Mouse (Mus musculus) heart, embryonic 11.5 days (tissue): ENCODE measurements at regions not wholly inside any gene's neighbourhood (a gene's known extent, or its start where the extent isn't known, plus 50 kb on each side); places are given as distances from the start of the nearest gene placed in this dataset.

Source experiments
- ATAC-seq: fragments of 200-750 bp; cut with Nextera tagmentation; replicated peaks from 2 replicates; pipeline ENCODE4 v1.8.0; 2017; ENCODE audit warnings: moderate library complexity; ENCODE audit not compliant: insufficient number of reproducible peaks, low FRiP score, low TSS enrichment
- H3K27ac ChIP-seq: fragments of 300-500 bp; sonication (generic); 2 replicates; pipeline ENCODE4 v1.5.1; 2014; ENCODE audit warnings: mild to moderate bottlenecking, low read depth, low read length
- H3K27me3 ChIP-seq: fragments of 300-500 bp; sonication (generic); 2 replicates; pipeline ENCODE4 v1.6.1; 2014; ENCODE audit warnings: mild to moderate bottlenecking, low read length, mixed read lengths; ENCODE audit not compliant: control insufficient read depth, insufficient read depth
- H3K36me3 ChIP-seq: fragments of 300-500 bp; sonication (generic); 2 replicates; pipeline ENCODE4 v1.6.1; 2014; ENCODE audit warnings: mild to moderate bottlenecking, low read length, moderate library complexity, mixed read lengths; ENCODE audit not compliant: control insufficient read depth, insufficient read depth
- H3K4me1 ChIP-seq: fragments of 300-500 bp; sonication (generic); 2 replicates; pipeline ENCODE4 v1.6.1; 2014; ENCODE audit warnings: low read length; ENCODE audit not compliant: control insufficient read depth, insufficient read depth
- H3K4me2 ChIP-seq: fragments of 300-500 bp; sonication (generic); 2 replicates; pipeline ENCODE4 v1.6.1; 2014; ENCODE audit warnings: mild to moderate bottlenecking, moderate library complexity
- H3K4me3 ChIP-seq: fragments of 300-500 bp; sonication (generic); 2 replicates; pipeline ENCODE4 v1.5.1; 2014; ENCODE audit warnings: low read depth, low read length
- H3K9ac ChIP-seq: fragments of 300-500 bp; sonication (generic); 2 replicates; pipeline ENCODE4 v1.6.1; 2014; ENCODE audit warnings: mild to moderate bottlenecking, low read depth, low read length, moderate library complexity
- H3K9me3 ChIP-seq: fragments of 300-500 bp; sonication (generic); replicated peaks from 2 replicates; pipeline ENCODE4 v1.6.1; 2016; ENCODE audit warnings: low read length; ENCODE audit not compliant: control insufficient read depth
- WGBS: fragments of 180-500 bp; shearing (Covaris S2); extraction: QIAGEN DNeasy Blood & Tissue Kit; methylation state at CpG from one replicate; pipeline ENCODE4 v1.1.7; 2014; ENCODE audit not compliant: insufficient replicate concordance; 5-methylcytosine and 5-hydroxymethylcytosine counted together

DNA sequence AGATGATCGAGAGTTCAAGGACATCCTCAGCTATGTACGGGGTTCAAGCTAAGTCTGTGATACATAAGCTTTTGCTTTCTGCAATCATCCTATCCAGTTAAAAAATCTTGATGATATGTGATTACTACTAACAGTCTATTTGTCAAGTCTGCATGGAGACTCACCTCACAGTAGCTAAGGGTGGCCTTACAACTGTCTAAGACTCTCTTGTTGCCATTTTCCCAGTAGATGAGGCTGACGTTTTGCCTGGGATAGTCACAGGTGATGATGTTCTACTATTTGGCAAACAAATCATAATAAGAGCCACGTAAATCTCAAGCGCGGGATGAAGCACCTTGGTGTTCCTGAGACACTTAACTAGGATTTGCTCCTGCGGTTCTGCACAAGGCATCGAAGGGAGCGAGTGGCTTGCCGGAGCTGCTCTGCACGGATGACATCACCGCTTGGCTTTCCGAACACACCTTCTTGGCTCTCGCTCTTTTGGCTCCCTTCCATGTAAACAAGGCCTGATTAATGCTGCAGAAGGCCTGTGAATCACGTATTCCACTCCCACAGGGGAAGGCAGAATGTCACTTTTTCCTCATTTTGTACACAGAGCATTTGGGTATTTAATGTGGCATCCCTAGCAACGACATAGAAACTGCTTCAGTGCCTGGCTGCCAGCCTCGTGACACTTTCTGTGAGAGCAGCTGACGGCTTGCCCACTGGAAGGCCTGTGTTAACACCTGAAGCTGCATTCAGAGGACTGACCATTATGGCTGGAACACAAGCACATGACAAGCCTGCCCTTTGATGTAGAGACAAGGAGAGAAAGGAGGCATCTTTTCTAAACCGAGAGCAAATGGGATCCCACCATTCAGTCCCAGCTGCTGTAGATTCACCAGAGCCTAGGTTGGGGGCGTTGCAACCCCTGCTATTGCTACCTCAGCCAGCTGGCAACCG, 260.5 kb upstream of the 4930412O13Rik start:
- Histone ChIP-seq H3K4me2 (no peak overlapping the region), H3K4me3 (no peak overlapping the region), H3K36me3 (no peaks in the 10 kb centered on the region), H3K27me3 (no peaks in the 10 kb centered on the region), H3K9ac (no peak overlapping the region), H3K4me1 (no peaks in the 10 kb centered on the region), H3K27ac (no peak overlapping the region), H3K9me3 (no peaks in the 10 kb centered on the region)
- no peak for ATAC-seq
- 71% methylated on average over 21 of the region's 21 CpGs for WGBS

DNA sequence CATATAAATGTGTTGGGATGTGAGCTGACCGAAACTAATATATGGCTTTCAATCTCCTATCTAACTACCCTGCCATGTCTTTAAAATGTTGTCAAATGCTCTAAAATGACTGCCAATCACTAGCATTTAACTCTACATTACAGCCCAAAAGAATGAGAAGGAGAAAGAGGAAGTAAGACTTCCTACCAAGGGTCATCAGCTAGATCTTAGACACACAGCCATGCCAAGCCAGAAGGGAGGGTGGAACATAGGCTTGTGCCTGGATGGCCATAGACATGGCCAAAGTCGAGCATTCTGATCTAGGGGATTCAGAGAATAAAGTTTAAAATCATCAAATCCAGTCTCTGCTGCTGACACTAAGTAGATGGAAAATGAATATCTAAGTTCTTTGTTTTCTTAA, 257.4 kb upstream of the 4930412O13Rik start:
- Histone ChIP-seq H3K36me3 (no peaks in the 10 kb centered on the region), H3K9me3 (no peaks in the 10 kb centered on the region), H3K4me2 (no peak overlapping the region), H3K4me3 (no peak overlapping the region), H3K9ac (no peak overlapping the region), H3K4me1 (no peaks in the 10 kb centered on the region), H3K27me3 (no peaks in the 10 kb centered on the region), H3K27ac (no peak overlapping the region)
- WGBS, result 82% methylated on average over 2 of the region's 2 CpGs
- no peak for ATAC-seq

DNA sequence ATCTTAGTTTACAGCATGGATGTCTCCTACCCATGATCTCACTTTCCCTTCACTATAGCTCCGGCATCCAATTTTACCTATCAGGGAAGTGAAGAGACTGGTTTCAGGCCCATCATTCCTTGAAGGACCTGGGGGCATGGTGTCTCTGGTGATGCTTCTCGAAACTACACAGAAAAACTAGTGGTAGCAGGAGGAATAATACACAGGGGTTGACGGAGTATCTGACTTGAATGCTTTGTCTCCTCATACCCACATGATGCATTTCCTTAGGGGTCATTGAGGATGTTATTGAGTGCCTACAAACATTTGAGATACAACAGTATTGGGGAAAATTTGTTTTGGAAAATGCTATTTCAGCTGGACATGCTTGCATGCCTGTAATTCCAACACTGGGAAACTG, 253.0 kb upstream of the 4930412O13Rik start:
- 76% methylated on average over 3 of the region's 3 CpGs for WGBS
- H3K9me3 ChIP-seq, result no peaks in the 10 kb centered on the region
- no peak overlapping the region for H3K4me3 ChIP-seq
- no peaks in the 10 kb centered on the region for H3K27me3 ChIP-seq
- no peak for ATAC-seq
- H3K4me1 ChIP-seq, result no peaks in the 10 kb centered on the region
- H3K9ac ChIP-seq, result no peak overlapping the region
- H3K27ac ChIP-seq, result no peak overlapping the region
- no peak overlapping the region for H3K4me2 ChIP-seq
- no peaks in the 10 kb centered on the region for H3K36me3 ChIP-seq

DNA sequence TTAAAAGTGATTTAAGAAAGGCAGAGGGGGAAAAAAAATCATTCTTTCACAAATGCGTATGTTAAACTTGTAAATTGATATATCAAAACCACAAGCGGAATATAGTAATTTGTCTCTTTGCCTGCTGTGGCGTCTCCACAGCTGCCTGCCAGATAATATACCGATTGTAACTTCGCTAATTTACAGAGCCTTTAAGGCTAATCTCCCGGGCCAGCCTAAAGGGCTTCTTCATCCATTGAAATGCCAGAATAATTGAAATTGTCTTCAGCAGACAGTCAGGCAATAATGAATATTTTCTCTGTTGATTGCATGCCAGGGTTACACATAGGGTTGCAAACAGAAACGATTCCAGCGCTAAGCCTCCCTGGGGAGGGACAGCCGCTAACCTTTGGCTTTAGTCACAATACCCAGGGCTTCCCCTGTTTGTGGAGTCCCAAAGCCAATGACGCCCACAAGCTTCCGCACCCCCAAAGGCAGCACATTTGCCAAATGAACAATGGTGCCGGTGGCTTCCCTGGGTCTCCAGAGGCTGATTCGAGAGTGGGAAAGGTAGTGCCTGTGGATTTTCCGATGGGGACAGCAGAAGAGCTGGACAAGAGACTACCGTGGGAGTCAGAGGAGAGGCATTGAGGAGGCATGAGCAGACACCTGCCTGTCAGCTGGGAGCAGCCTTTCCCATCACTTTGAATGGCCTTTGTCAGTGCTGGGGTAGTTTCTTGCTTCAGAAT, 248.2 kb upstream of the 4930412O13Rik start:
- H3K27me3 ChIP-seq, result no peaks in the 10 kb centered on the region
- no peak overlapping the region for H3K4me2 ChIP-seq
- no peaks in the 10 kb centered on the region for H3K36me3 ChIP-seq
- WGBS, result 46% methylated on average over 15 of the region's 15 CpGs
- H3K9ac ChIP-seq, result no peak overlapping the region
- H3K27ac ChIP-seq, result no peak overlapping the region
- no peaks in the 10 kb centered on the region for H3K9me3 ChIP-seq
- ATAC-seq, result no peak
- no peak overlapping the region for H3K4me3 ChIP-seq
- H3K4me1 ChIP-seq, result no peaks in the 10 kb centered on the region

DNA sequence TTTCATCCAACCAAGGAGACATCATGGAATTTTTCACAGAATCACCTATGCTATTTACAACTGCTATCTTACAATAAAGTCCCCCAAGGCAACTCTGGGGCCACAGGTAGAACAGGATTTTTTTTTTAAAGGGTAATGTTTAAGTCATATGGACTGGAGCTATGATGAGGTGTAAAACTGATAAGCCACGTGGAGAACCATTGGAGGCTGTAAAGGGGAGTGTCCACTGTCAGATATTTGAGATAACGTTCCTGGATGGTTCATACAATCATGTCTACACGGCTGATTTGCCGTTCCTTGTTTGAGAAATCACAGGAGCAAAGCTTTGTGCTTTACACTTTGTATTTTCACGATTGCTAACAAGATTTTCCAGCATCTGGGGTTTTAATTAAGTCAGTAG, 241.8 kb upstream of the 4930412O13Rik start:
- no peak overlapping the region for H3K4me3 ChIP-seq
- no peaks in the 10 kb centered on the region for H3K36me3 ChIP-seq
- 58% methylated on average over 5 of the region's 5 CpGs for WGBS
- H3K9me3 ChIP-seq, result no peaks in the 10 kb centered on the region
- H3K27ac ChIP-seq, result no peak overlapping the region
- no peaks in the 10 kb centered on the region for H3K4me1 ChIP-seq
- H3K27me3 ChIP-seq, result no peaks in the 10 kb centered on the region
- H3K9ac ChIP-seq, result no peak overlapping the region
- no peak for ATAC-seq
- H3K4me2 ChIP-seq, result no peak overlapping the region

DNA sequence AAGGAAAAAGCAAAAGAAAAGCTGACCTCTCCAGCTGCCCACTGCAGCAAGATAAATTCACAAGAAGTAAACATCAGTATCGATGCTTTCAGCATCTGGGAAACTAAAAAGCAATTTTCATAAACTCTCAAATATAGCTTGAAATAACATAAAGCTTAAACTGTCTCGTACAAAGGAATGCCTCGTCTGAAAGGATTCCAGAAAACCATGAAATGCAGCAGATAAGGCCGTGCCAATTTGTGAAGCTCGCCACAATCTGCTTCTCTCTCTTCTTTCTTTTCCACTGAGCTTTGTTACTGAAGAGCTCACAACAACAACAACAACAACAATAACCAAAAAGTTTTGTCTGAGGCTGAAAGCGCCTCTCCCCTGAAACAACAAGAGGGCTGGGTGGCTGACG, 239.4 kb upstream of the 4930412O13Rik start:
- no peak overlapping the region for H3K27ac ChIP-seq
- H3K9ac ChIP-seq, result no peak overlapping the region
- no peak for ATAC-seq
- H3K4me3 ChIP-seq, result no peak overlapping the region
- H3K4me2 ChIP-seq, result no peak overlapping the region
- H3K4me1 ChIP-seq, result no peaks in the 10 kb centered on the region
- H3K27me3 ChIP-seq, result no peaks in the 10 kb centered on the region
- no peaks in the 10 kb centered on the region for H3K36me3 ChIP-seq
- 51% methylated on average over 7 of the region's 7 CpGs for WGBS
- no peaks in the 10 kb centered on the region for H3K9me3 ChIP-seq

DNA sequence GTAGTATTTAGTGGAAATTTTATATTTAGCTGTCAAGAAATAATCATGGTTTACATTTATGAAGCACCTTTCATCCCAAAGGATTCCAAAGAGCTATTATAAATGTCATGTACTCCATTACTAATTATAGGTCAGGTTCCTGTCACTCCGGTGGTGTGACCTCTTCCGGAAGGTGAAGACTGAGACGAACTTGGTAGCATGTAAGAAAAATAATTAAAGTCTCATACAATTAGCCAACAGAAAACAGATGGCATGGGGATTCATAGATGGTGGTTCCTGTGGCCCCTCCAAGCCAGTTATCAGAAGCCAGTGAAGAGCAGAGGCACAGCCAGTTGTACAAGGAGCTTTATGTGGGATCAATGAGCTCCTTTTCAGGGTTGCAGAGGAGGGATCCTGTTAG, 238.6 kb upstream of the 4930412O13Rik start:
- WGBS, result 69% methylated on average over 3 of the region's 3 CpGs

DNA sequence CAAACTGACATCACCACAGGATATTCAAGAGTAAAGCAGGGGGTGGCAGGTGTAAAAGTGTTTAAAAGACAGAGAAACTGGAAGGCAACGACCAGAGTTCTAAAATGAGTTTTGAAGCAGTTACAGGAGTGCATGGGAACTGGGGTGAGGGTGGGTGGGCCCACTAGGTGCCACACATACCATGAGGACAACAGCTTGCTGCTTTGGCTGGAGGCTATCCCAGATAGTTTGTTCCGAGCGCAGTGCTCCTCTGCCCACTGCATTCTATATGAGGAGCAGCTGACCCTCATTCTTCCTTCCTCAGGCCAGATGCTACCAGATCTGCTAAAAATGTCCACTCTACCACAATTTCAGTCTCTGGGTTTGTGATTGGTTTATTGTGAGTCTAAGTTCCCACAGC, 234.6 kb upstream of the 4930412O13Rik start:
- no peak overlapping the region for H3K4me2 ChIP-seq
- 59% methylated on average over 3 of the region's 3 CpGs for WGBS
- no peaks in the 10 kb centered on the region for H3K9me3 ChIP-seq
- H3K9ac ChIP-seq, result no peak overlapping the region
- H3K4me1 ChIP-seq, result no peaks in the 10 kb centered on the region
- no peaks in the 10 kb centered on the region for H3K36me3 ChIP-seq
- no peak overlapping the region for H3K27ac ChIP-seq
- H3K4me3 ChIP-seq, result no peak overlapping the region
- H3K27me3 ChIP-seq, result no peaks in the 10 kb centered on the region
- no peak for ATAC-seq

More for the DNA sequence above, 238.6 kb upstream of the 4930412O13Rik start:
- H3K27me3 ChIP-seq, result no peaks in the 10 kb centered on the region
- H3K9ac ChIP-seq, result no peak overlapping the region
- H3K27ac ChIP-seq, result no peak overlapping the region
- ATAC-seq, result no peak
- H3K4me1 ChIP-seq, result no peaks in the 10 kb centered on the region
- H3K4me3 ChIP-seq, result no peak overlapping the region
- H3K9me3 ChIP-seq, result no peaks in the 10 kb centered on the region
- H3K4me2 ChIP-seq, result no peak overlapping the region
- no peaks in the 10 kb centered on the region for H3K36me3 ChIP-seq
